Mouse (Mus musculus) fat pad, adult 2 months (tissue): ENCODE measurements at regions not wholly inside any gene's neighbourhood (a gene's known extent, or its start where the extent isn't known, plus 50 kb on each side); places are given as distances from the start of the nearest gene placed in this dataset.

Source experiments
- DNase-seq: peaks from one replicate; pipeline ENCODE4 v3.0.0-alpha.2; 2011; ENCODE audit warnings: low read depth, low spot score; ENCODE audit errors: extremely low read depth

GRCm38 (mm10) chr3:148220826-148221225, 769.5 kb downstream of the Adgrl2 start:
- no peak for DNase-seq

- DNase-seq: no peak
These were observed 770.2 kb downstream of the Adgrl2 start for GRCm38 (mm10) chr3:148220024-148220590.

- DNase-seq: no peak
These were observed 788.2 kb downstream of the Adgrl2 start for GRCm38 (mm10) chr3:148202148-148202547.

GRCm38 (mm10) chr3:148186704-148187103, 803.7 kb downstream of the Adgrl2 start:
- DNase-seq: no peak

GRCm38 (mm10) chr3:148167556-148167955, 822.8 kb downstream of the Adgrl2 start:
- no peak for DNase-seq

- DNase-seq: no peak
These were observed 831.3 kb downstream of the Adgrl2 start for GRCm38 (mm10) chr3:148159059-148159458.

- no peak for DNase-seq
These were observed 831.8 kb downstream of the Adgrl2 start for GRCm38 (mm10) chr3:148158533-148158932.

- no peak for DNase-seq
These were observed 846.6 kb downstream of the Adgrl2 start for GRCm38 (mm10) chr3:148143776-148144175.

GRCm38 (mm10) chr3:148136791-148137251, 853.5 kb downstream of the Adgrl2 start:
- DNase-seq: no peak

- DNase-seq: no peak
These were observed 855.7 kb downstream of the Adgrl2 start for GRCm38 (mm10) chr3:148134646-148135045.

- no peak for DNase-seq
These were observed 874.8 kb downstream of the Adgrl2 start for GRCm38 (mm10) chr3:148115576-148115975.

- no peak for DNase-seq
These were observed 878.2 kb downstream of the Adgrl2 start for GRCm38 (mm10) chr3:148112204-148112603.

- DNase-seq: no peak
These were observed 883.3 kb downstream of the Adgrl2 start for GRCm38 (mm10) chr3:148107031-148107430.

GRCm38 (mm10) chr3:148093930-148094329, 896.4 kb downstream of the Adgrl2 start:
- no peak for DNase-seq

- DNase-seq: no peak
These were observed 914.5 kb downstream of the Adgrl2 start for GRCm38 (mm10) chr3:148075841-148076240.

- DNase-seq: no peak
These were observed 923.7 kb downstream of the Adgrl2 start for GRCm38 (mm10) chr3:148066701-148067100.

GRCm38 (mm10) chr3:148056074-148056473, 934.3 kb downstream of the Adgrl2 start:
- no peak for DNase-seq

- no peak for DNase-seq
These were observed 937.8 kb downstream of the Adgrl2 start for GRCm38 (mm10) chr3:148052516-148052915.

GRCm38 (mm10) chr3:148048247-148048646, 942.1 kb downstream of the Adgrl2 start:
- DNase-seq: no peak

GRCm38 (mm10) chr3:148032532-148032931, 957.8 kb downstream of the Adgrl2 start:
- no peak for DNase-seq

- DNase-seq: no peak
These were observed 984.5 kb downstream of the Adgrl2 start for GRCm38 (mm10) chr3:148005831-148006230.

GRCm38 (mm10) chr3:148004006-148004405, 986.3 kb downstream of the Adgrl2 start:
- DNase-seq: no peak

- DNase-seq: no peak
These were observed 990.9 kb downstream of the Adgrl2 start for GRCm38 (mm10) chr3:147999330-147999953.
